27 mouse cellular contexts compared by ENCODE assay signal in the genomic region with DNA sequence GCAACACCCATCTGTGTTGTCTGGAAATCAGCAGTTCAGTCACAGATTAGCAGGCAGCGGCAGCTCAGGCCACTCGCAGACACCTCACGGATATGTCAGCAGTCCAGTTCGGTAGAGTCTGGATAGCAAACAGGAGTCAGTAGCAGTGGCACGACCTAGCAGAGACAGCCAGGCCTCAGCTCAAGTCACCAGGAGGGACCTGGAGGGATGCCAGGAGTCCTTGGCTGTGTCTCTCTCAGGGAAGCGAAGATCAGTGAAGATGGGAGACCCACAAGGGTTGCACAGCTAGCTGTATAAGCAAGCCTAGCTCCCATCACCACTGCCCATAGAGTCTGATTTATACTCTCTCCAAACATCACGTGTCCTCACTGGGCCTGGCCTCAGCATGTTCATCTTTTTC. TPM values are rescaled to one million over a fixed set of nuclear protein-coding genes. Genes with fewer than 3 reads are reported as not detected.
DNase-seq lines count a peak whose midpoint lies in the region; ATAC-seq and TF ChIP-seq lines count a peak whose summit lies in the region.
"Had no signal": no experiment of that assay in that cellular context is flagged by ENCODE, and none has a peak within 500 bp of the region (broad histone marks: within the 10 kb centered on the region; RNA-seq: fewer than 3 reads in every experiment).

No protein-coding gene starts in this region.

- intact Hi-C loops in gastrocnemius, postnatal 14 days (cut with DNase I; ENCODE audit: low total_unique reads) = no loop called here

- no peak for ATAC-seq in cerebellum, adult (ENCODE audit: insufficient number of reproducible peaks, low FRiP score, low TSS enrichment)
- no peak for ATAC-seq in kidney, embryonic 14.5 days (ENCODE audit: low FRiP score, low TSS enrichment)
- ATAC-seq: activated CD4-positive, CD25-positive, alpha-beta regulatory T cell, adult 4 months; forebrain, embryonic 16.5 days; inflammation-experienced regulatory T-cells, adult 6 months; midbrain, embryonic 16.5 days; Patski had no signal

- no peaks in the 10 kb centered on the region for H3K4me1 ChIP-seq in kidney, adult 2 months (ENCODE audit: control insufficient read depth, insufficient read depth, low read length)
- H3K4me1 ChIP-seq in kidney, embryonic 14.5 days (ENCODE audit: control insufficient read depth, insufficient read depth, low read length) = 0 out of 2 replicates have a peak, but pooled peaks cover 8% of the 10 kb centered on the region
- H3K4me1 ChIP-seq: lung, embryonic 15.5 days had no signal

- no peak overlapping the region for H3K4me2 ChIP-seq in kidney, embryonic 14.5 days (replicated peaks; ENCODE audit: low read depth, low read length)
- H3K4me2 ChIP-seq: heart, embryonic 15.5 days; hindbrain, embryonic 12.5 days; lung, embryonic 15.5 days had no signal

- H3K36me3 ChIP-seq in kidney, adult 2 months (ENCODE audit: control insufficient read depth, insufficient read depth, low read length) = no peaks in the 10 kb centered on the region
- no peaks in the 10 kb centered on the region for H3K36me3 ChIP-seq in kidney, embryonic 14.5 days (ENCODE audit: control insufficient read depth, insufficient read depth, low read length)
- H3K36me3 ChIP-seq: heart, embryonic 15.5 days; hindbrain, embryonic 12.5 days; lung, embryonic 15.5 days had no signal

- no peaks in the 10 kb centered on the region for H3K9me3 ChIP-seq in kidney, embryonic 14.5 days (ENCODE audit: control insufficient read depth, low read length)
- H3K9me3 ChIP-seq: heart, embryonic 15.5 days; hindbrain, embryonic 12.5 days; lung, embryonic 15.5 days had no signal

- no peak overlapping the region for H3K4me3 ChIP-seq in kidney, adult 2 months (ENCODE audit: insufficient read depth, low read depth, low read length)
- H3K4me3 ChIP-seq in kidney, embryonic 14.5 days (ENCODE audit: low read length) = no peak overlapping the region
- H3K4me3 ChIP-seq: heart, embryonic 15.5 days; hindbrain, embryonic 12.5 days; lung, embryonic 15.5 days had no signal

- no peak overlapping the region for H3K27ac ChIP-seq in kidney, adult 2 months (ENCODE audit: insufficient read depth, low read depth, low read length)
- H3K27ac ChIP-seq in kidney, embryonic 14.5 days (ENCODE audit: low read depth, low read length) = no peak overlapping the region
- H3K27ac ChIP-seq: heart, embryonic 15.5 days; hindbrain, embryonic 12.5 days; lung, embryonic 15.5 days; stomach, postnatal 0 days had no signal

- WGBS in kidney, adult 2 months = 83% methylated on average over 7 of the region's 7 CpGs
- WGBS in kidney, embryonic 14.5 days = 76% methylated on average over 7 of the region's 7 CpGs

- peak; percentile 44 to 53 for DNase-seq in cerebellum, postnatal 14 days
- peak; percentile 2 for DNase-seq in kidney, adult 2 months
- DNase-seq in ovary, postnatal 36 days (ENCODE audit: low spot score) = peak; percentile 24
- DNase-seq in ovary, postnatal 14 days (ENCODE audit: low spot score) = no peak
- peak; percentile 20 for DNase-seq in gastrocnemius, postnatal 14 days
- no peak for DNase-seq in thymus, adult 18-20 months
- DNase-seq: layer of hippocampus, postnatal 36 days; thymus, postnatal 4 days had no signal

- H3K27me3 ChIP-seq in kidney, adult 2 months (replicated peaks; ENCODE audit: control insufficient read depth, insufficient read depth, low read length) = no peaks in the 10 kb centered on the region
- no peaks in the 10 kb centered on the region for H3K27me3 ChIP-seq in kidney, embryonic 14.5 days (ENCODE audit: control insufficient read depth, insufficient read depth, low read length)
- H3K27me3 ChIP-seq: heart, embryonic 15.5 days; hindbrain, embryonic 12.5 days; lung, embryonic 15.5 days; Patski had no signal

- no peak for TF ChIP-seq CTCF in kidney, adult 2 months (conservative IDR thresholded peaks at IDR 0.05; ENCODE audit: insufficient read depth, insufficient read length, low read depth, low read length)

- H3K9ac ChIP-seq in kidney, embryonic 14.5 days (ENCODE audit: low read depth, low read length) = no peak overlapping the region
- H3K9ac ChIP-seq: heart, embryonic 15.5 days; hindbrain, embryonic 12.5 days; lung, embryonic 15.5 days had no signal

- no peak for TF ChIP-seq POLR2A in kidney, adult 2 months (IDR thresholded peaks at IDR 0.05; ENCODE audit: low read depth, low read length)

RNA-seq across cellular contexts. Expression of gene Gm525, which starts 58.8 kb away (rescaled TPM):
- polyA plus RNA-seq in kidney, adult 2 months (2012; rRNA removed) = 0.69 and 1.6 TPM in 2 replicates
- not detected in 2 replicates for polyA plus RNA-seq in kidney, embryonic 14.5 days (2014; fragmentation: Nextera tagmentation; extraction: Ambion mirVana)
- total RNA-seq in gastrocnemius, postnatal 14 days (2021) = not detected
- total RNA-seq: common myeloid progenitor, adult 5-6 weeks; granulocyte monocyte progenitor cell, adult 5-6 weeks; layer of hippocampus, adult 18-20 months; layer of hippocampus, postnatal 36 days; left cerebral cortex, postnatal 36 days; liver, adult 2 months; megakaryocyte-erythroid progenitor cell, adult 5-6 weeks had no signal
- polyA plus RNA-seq: activated CD4-positive, CD25-positive, alpha-beta regulatory T cell, adult 4 months; C2C12; embryonic facial prominence, embryonic 11.5 days; forebrain, embryonic 16.5 days; inflammation-experienced regulatory T-cells, adult 6 months; liver, adult 2 months; midbrain, embryonic 16.5 days; Patski had no signal

Comparison
In these comparisons a context has a peak if more than half of its experiments do, and no peak if none do; other contexts are left out.
1. DNase-seq: peak in cerebellum, postnatal 14 days (2 of 2), kidney, adult 2 months (single experiment), ovary, postnatal 36 days (single experiment) and gastrocnemius, postnatal 14 days (single experiment); none in ovary, postnatal 14 days (single experiment) and thymus, adult 18-20 months (0 of 2).